Mouse (Mus musculus): ENCODE data around the gene Mtrf1. TPM values are rescaled to one million over a fixed set of nuclear protein-coding genes. Genes with fewer than 3 reads are reported as not detected.
A peak's percentile ranks its signal among the peaks of the same experiment; 100 is the strongest.
"Not testable (repeated sequence)": the region's sequence is repeated elsewhere in the genome, so short reads cannot be mapped to it uniquely, and the experiment has no call there.

Gene Mtrf1
- polyA plus RNA-seq, 1 experiment = 5.7 TPM

- TF ChIP-seq CTCF (IDR thresholded peaks at IDR 0.05; ENCODE audit: borderline replicate concordance, extremely low read depth, insufficient read depth, insufficient read length) (no peak), POLR2A (IDR thresholded peaks at IDR 0.05; ENCODE audit: borderline replicate concordance, extremely low read depth, insufficient read depth, insufficient read length, poor library complexity, severe bottlenecking) (no peak)
- DNase-seq (ENCODE audit: low read depth) = no peak
Observed at GRCm38 (mm10) chr14:79409278-79409830, 11.8 kb downstream of the Mtrf1 start.

- TF ChIP-seq CTCF (IDR thresholded peaks at IDR 0.05; ENCODE audit: borderline replicate concordance, extremely low read depth, insufficient read depth, insufficient read length) (no peak), POLR2A (IDR thresholded peaks at IDR 0.05; ENCODE audit: borderline replicate concordance, extremely low read depth, insufficient read depth, insufficient read length, poor library complexity, severe bottlenecking) (no peak)
- no peak for DNase-seq (ENCODE audit: low read depth)
Observed at GRCm38 (mm10) chr14:79410662-79411061, 13.1 kb downstream of the Mtrf1 start.

GRCm38 (mm10) chr14:79413121-79413520 is 15.5 kb downstream of the Mtrf1 start:
- DNase-seq (ENCODE audit: low read depth) = no peak
- TF ChIP-seq CTCF (IDR thresholded peaks at IDR 0.05; ENCODE audit: borderline replicate concordance, extremely low read depth, insufficient read depth, insufficient read length) = no peak
- no peak for TF ChIP-seq POLR2A (IDR thresholded peaks at IDR 0.05; ENCODE audit: borderline replicate concordance, extremely low read depth, insufficient read depth, insufficient read length, poor library complexity, severe bottlenecking)

- TF ChIP-seq POLR2A (IDR thresholded peaks at IDR 0.05; ENCODE audit: borderline replicate concordance, extremely low read depth, insufficient read depth, insufficient read length, poor library complexity, severe bottlenecking) = no peak
- TF ChIP-seq CTCF (IDR thresholded peaks at IDR 0.05; ENCODE audit: borderline replicate concordance, extremely low read depth, insufficient read depth, insufficient read length) = peak; percentile 16; the same call in 1 of the 2 replicates
- peak; percentile 35 for DNase-seq (ENCODE audit: low read depth)
Observed at GRCm38 (mm10) chr14:79420083-79420685, 22.6 kb downstream of the Mtrf1 start.

- DNase-seq (ENCODE audit: low read depth) = peak; percentile 98
- TF ChIP-seq POLR2A (IDR thresholded peaks at IDR 0.05; ENCODE audit: borderline replicate concordance, extremely low read depth, insufficient read depth, insufficient read length, poor library complexity, severe bottlenecking) (peak; percentile 68; the same call in 1 of the 2 replicates), CTCF (IDR thresholded peaks at IDR 0.05; ENCODE audit: borderline replicate concordance, extremely low read depth, insufficient read depth, insufficient read length) (no peak)
Observed at GRCm38 (mm10) chr14:79425979-79426729, 28.6 kb downstream of the Mtrf1 start, which contains the start of gene Kbtbd7. Kbtbd7 (plus strand) TSS chr14:79426511.

- DNase-seq (ENCODE audit: low read depth) = not testable (repeated sequence)
Observed at GRCm38 (mm10) chr14:79426730-79427365, 29.3 kb downstream of the Mtrf1 start.

- TF ChIP-seq POLR2A (IDR thresholded peaks at IDR 0.05; ENCODE audit: borderline replicate concordance, extremely low read depth, insufficient read depth, insufficient read length, poor library complexity, severe bottlenecking) (no peak), CTCF (IDR thresholded peaks at IDR 0.05; ENCODE audit: borderline replicate concordance, extremely low read depth, insufficient read depth, insufficient read length) (no peak)
- no peak for DNase-seq (ENCODE audit: low read depth)
Observed at GRCm38 (mm10) chr14:79434068-79434467, 36.5 kb downstream of the Mtrf1 start.

- TF ChIP-seq CTCF (IDR thresholded peaks at IDR 0.05; ENCODE audit: borderline replicate concordance, extremely low read depth, insufficient read depth, insufficient read length) = no peak
- no peak for TF ChIP-seq POLR2A (IDR thresholded peaks at IDR 0.05; ENCODE audit: borderline replicate concordance, extremely low read depth, insufficient read depth, insufficient read length, poor library complexity, severe bottlenecking)
Observed at GRCm38 (mm10) chr14:79440655-79441054, 43.1 kb downstream of the Mtrf1 start.

GRCm38 (mm10) chr14:79441441-79441840 is 43.9 kb downstream of the Mtrf1 start:
- DNase-seq (ENCODE audit: low read depth) = no peak
- TF ChIP-seq POLR2A (IDR thresholded peaks at IDR 0.05; ENCODE audit: borderline replicate concordance, extremely low read depth, insufficient read depth, insufficient read length, poor library complexity, severe bottlenecking) (no peak), CTCF (IDR thresholded peaks at IDR 0.05; ENCODE audit: borderline replicate concordance, extremely low read depth, insufficient read depth, insufficient read length) (no peak)

More at GRCm38 (mm10) chr14:79440655-79441054, 43.1 kb downstream of the Mtrf1 start:
- no peak for DNase-seq (ENCODE audit: low read depth)

GRCm38 (mm10) chr14:79444601-79445000 is 47.0 kb downstream of the Mtrf1 start:
- TF ChIP-seq POLR2A (IDR thresholded peaks at IDR 0.05; ENCODE audit: borderline replicate concordance, extremely low read depth, insufficient read depth, insufficient read length, poor library complexity, severe bottlenecking) (no peak), CTCF (IDR thresholded peaks at IDR 0.05; ENCODE audit: borderline replicate concordance, extremely low read depth, insufficient read depth, insufficient read length) (no peak)
- no peak for DNase-seq (ENCODE audit: low read depth)

- TF ChIP-seq CTCF (IDR thresholded peaks at IDR 0.05; ENCODE audit: borderline replicate concordance, extremely low read depth, insufficient read depth, insufficient read length) (no peak), POLR2A (IDR thresholded peaks at IDR 0.05; ENCODE audit: borderline replicate concordance, extremely low read depth, insufficient read depth, insufficient read length, poor library complexity, severe bottlenecking) (no peak)
Observed at GRCm38 (mm10) chr14:79445055-79445620, 47.6 kb downstream of the Mtrf1 start.

GRCm38 (mm10) chr14:79451681-79452590 is 54.4 kb downstream of the Mtrf1 start, which contains the start of gene Kbtbd6:
Kbtbd6 (plus strand) TSS chr14:79451835.
- DNase-seq (ENCODE audit: low read depth) = peak; percentile 97

More at GRCm38 (mm10) chr14:79445055-79445620, 47.6 kb downstream of the Mtrf1 start:
- DNase-seq (ENCODE audit: low read depth) = peak; percentile 91

- not testable (repeated sequence) for DNase-seq (ENCODE audit: low read depth)
Observed at GRCm38 (mm10) chr14:79452591-79452934, 55.0 kb downstream of the Mtrf1 start.

Measured in brain, embryonic 14.5 days (tissue).